Mouse (Mus musculus): ENCODE measurements around the gene Fcgrt. TPM values are rescaled to one million over a fixed set of nuclear protein-coding genes. Genes with fewer than 3 reads are reported as not detected.
A peak's percentile ranks its signal among the peaks of the same experiment; 100 is the strongest.
"Not testable (repeated sequence)": the region's sequence is repeated elsewhere in the genome, so short reads cannot be mapped to it uniquely, and the experiment has no call there.

Gene Fcgrt
- total and polyA plus RNA-seq, 2 experiments from 2014 or later, result 51.6 to 59.5 TPM

DNA sequence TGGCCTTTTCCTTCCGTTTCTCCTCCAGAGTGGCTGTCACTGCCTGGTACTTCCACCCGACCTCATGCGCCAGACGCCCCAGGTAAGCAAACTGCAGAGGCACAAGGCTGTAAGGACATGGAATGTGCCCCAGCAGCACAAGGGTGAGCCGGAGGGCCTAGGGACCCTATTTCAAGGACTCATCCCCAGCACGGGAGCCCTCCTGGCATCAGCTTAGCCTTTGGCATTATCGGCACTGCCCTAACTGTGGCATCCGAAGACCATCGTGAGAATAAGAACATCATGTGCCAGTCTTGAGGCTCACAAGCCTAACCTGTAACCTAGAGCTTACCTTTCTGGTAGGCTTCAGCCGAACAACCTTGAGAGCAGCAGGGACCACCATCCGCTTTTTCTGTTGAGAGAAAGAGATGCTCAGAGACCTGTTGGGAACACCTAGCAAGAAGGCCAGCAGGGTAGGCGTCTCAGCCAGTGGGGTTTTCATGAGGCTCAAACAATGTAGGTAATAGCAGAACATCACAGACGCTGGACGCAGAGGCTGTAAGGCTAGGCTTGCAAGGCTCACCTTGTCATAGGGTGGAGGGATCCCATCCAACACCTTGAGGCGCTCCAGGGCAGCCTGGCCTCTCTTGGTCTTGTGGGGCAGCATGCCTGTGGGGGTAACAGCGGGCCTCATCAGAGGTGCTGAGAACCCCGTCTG lies 22.6 kb upstream of the Fcgrt start:
- Histone ChIP-seq H3K9me3 (replicated peaks; ENCODE audit: control insufficient read depth, low read length) (no peaks in the 10 kb centered on the region), H3K4me1 (ENCODE audit: control insufficient read depth, insufficient read depth) (peaks cover 32% of the 10 kb centered on the region), H3K27ac (ENCODE audit: low read depth) (0 out of 2 replicates have a peak overlapping the region, but pooled peaks have one; percentile 13), H3K4me2 (ENCODE audit: low read depth, low read length) (peak overlapping the region; percentile 87), H3K9ac (replicated peaks; ENCODE audit: low read depth, low read length) (0 out of 2 replicates have a peak overlapping the region, but pooled peaks have one; percentile 23), H3K27me3 (ENCODE audit: control insufficient read depth, insufficient read depth, low read length) (no peaks in the 10 kb centered on the region), H3K4me3 (ENCODE audit: low read depth, low read length) (no peak overlapping the region), H3K36me3 (replicated peaks; ENCODE audit: control insufficient read depth, insufficient read depth, low read length) (peaks cover 40% of the 10 kb centered on the region)
- DNase-seq (ENCODE audit: low spot score) (no peak), ATAC-seq (ENCODE audit: insufficient read depth, low read depth) (no peak)
- 72% methylated on average over 17 of the region's 17 CpGs for WGBS
- no peak for TF ChIP-seq EP300 (IDR thresholded peaks at IDR 0.05; ENCODE audit: low read depth)
- TF ChIP-seq CTCF (IDR thresholded peaks at IDR 0.05; ENCODE audit: low read depth), result no peak

DNA sequence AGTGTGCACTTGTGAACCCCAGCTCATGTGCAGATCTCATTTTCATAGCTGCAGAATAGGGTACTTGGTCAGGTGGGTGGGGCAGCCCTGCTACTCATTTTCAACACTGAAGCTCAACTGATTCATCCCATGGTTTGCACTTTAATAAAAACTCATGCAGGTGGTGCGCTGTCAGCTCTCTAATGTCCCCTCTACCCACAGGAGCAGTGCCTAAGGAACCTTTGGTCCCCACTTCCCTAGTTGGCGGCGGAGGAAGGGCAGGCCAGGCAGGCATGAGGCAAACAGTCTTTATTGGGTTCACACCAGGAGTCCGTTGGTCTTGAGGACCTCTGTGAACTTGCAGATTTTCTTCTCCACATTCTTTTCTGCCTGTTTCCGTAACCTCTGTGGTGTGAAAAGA lies 22.0 kb upstream of the Fcgrt start:
- not testable (repeated sequence) for H3K27me3 ChIP-seq (ENCODE audit: control insufficient read depth, insufficient read depth, low read length); H3K9ac ChIP-seq (replicated peaks; ENCODE audit: low read depth, low read length); H3K27ac ChIP-seq (ENCODE audit: low read depth); ATAC-seq (ENCODE audit: insufficient read depth, low read depth); H3K4me3 ChIP-seq (ENCODE audit: low read depth, low read length); DNase-seq (ENCODE audit: low spot score); H3K9me3 ChIP-seq (replicated peaks; ENCODE audit: control insufficient read depth, low read length); H3K4me2 ChIP-seq (ENCODE audit: low read depth, low read length)
- 70% methylated on average over 5 of the region's 5 CpGs for WGBS
- peaks cover 46% of the 10 kb centered on the region for H3K36me3 ChIP-seq (replicated peaks; ENCODE audit: control insufficient read depth, insufficient read depth, low read length)
- peaks cover 32% of the 10 kb centered on the region for H3K4me1 ChIP-seq (ENCODE audit: control insufficient read depth, insufficient read depth)

DNA sequence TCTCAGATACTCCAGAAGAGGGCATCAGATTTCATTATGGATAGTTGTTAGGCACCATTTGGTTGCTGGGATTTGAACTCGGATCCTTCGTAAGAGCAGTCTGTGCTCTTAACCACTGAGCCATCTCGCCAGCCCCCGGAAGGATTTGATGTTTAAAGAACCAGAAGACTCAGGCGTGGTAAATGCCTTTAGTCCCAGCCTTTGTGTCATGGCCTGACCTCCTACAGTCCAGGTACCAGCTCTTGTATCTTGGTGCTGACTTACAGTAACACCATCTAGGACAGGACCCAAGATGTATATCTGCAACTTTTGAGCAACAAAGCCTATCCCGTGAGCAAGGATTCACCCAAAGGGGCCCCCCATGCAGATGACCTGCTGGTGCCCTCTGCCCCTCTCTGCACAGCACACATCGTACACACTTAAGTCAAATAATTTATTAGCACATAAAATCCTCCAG lies 21.5 kb upstream of the Fcgrt start:
- no peak overlapping the region for H3K9ac ChIP-seq (replicated peaks; ENCODE audit: low read depth, low read length)

DNA sequence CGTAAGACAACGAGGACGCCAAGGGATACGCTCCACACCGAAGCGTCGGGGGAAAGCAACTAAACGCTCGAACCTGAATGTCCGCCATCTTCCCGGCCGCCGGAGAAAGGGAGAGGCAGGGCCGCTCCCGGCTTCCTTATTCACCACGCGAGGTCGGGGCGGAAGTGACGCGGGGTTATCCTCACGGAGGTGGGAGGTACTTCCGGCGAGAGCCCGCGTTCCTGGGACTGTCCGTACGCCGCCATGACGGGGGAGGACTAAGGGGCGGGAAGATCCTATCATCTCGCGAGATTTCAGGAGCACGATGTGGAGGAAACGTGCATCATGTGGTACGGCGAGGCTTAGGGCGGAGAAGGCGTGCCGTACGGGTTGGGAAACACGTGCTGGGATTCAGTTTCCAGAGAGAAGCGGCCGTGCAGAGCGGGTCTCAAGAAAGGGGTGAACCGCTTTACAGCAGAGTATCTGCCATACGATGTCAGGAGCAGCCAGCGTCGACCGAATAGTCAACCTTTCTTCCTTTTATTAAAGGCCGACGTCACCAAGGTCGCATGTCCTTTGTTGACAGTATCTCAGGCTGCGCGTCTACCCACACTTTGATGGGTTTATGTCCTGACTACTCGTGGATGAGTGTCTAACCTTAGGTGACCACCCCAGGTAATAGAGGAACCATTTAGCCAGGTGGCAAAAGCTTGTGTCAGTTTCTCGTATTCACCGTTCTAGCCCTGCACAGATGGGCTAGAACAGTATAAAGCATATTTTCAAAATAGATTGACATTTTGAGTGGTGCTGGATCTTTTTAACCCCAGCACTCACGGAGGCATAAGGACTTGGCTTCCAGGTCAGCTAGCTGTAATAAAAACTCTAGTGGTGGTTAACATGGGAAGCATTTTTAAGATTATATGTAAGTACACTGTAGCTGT lies 20.8 kb upstream of the Fcgrt start, which contains the start of gene Rps11:
Gene Rps11 (minus strand): TSS at position 216 of the 920 bp plus-strand sequence.
- H3K36me3 ChIP-seq (replicated peaks; ENCODE audit: control insufficient read depth, insufficient read depth, low read length), result peaks cover 58% of the 10 kb centered on the region
- DNase-seq (ENCODE audit: low spot score), result peak; percentile 99
- TF ChIP-seq EP300 (IDR thresholded peaks at IDR 0.05; ENCODE audit: low read depth), result peak; percentile 93
- TF ChIP-seq CTCF (IDR thresholded peaks at IDR 0.05; ENCODE audit: low read depth), result no peak
- H3K9me3 ChIP-seq (replicated peaks; ENCODE audit: control insufficient read depth, low read length), result no peaks in the 10 kb centered on the region
- 1% methylated on average over 59 of the region's 59 CpGs for WGBS
- H3K9ac ChIP-seq (replicated peaks; ENCODE audit: low read depth, low read length), result peak within 1 kb of the TSS; percentile 93
- peak within 1 kb of the TSS; percentile 82 for H3K4me3 ChIP-seq (ENCODE audit: low read depth, low read length)
- H3K4me1 ChIP-seq (ENCODE audit: control insufficient read depth, insufficient read depth), result peaks cover 28% of the 10 kb centered on the region
- peak within 1 kb of the TSS; percentile 89 for H3K27ac ChIP-seq (ENCODE audit: low read depth)
- ATAC-seq (ENCODE audit: insufficient read depth, low read depth), result peak; percentile 79
- H3K27me3 ChIP-seq (ENCODE audit: control insufficient read depth, insufficient read depth, low read length), result no peaks in the 10 kb centered on the region
- H3K4me2 ChIP-seq (ENCODE audit: low read depth, low read length), result peak within 1 kb of the TSS; percentile 96

More for the DNA sequence above, 21.5 kb upstream of the Fcgrt start:
- WGBS, result 40% methylated on average over 7 of the region's 7 CpGs
- no peak for DNase-seq (ENCODE audit: low spot score)
- Histone ChIP-seq H3K4me3 (ENCODE audit: low read depth, low read length) (no peak overlapping the region), H3K27me3 (ENCODE audit: control insufficient read depth, insufficient read depth, low read length) (no peaks in the 10 kb centered on the region), H3K4me2 (ENCODE audit: low read depth, low read length) (no peak overlapping the region), H3K9me3 (replicated peaks; ENCODE audit: control insufficient read depth, low read length) (no peaks in the 10 kb centered on the region), H3K36me3 (replicated peaks; ENCODE audit: control insufficient read depth, insufficient read depth, low read length) (peaks cover 51% of the 10 kb centered on the region), H3K4me1 (ENCODE audit: control insufficient read depth, insufficient read depth) (peaks cover 32% of the 10 kb centered on the region), H3K27ac (ENCODE audit: low read depth) (peak overlapping the region; percentile 73)
- no peak for ATAC-seq (ENCODE audit: insufficient read depth, low read depth)
- TF ChIP-seq EP300 (IDR thresholded peaks at IDR 0.05; ENCODE audit: low read depth) (no peak), CTCF (IDR thresholded peaks at IDR 0.05; ENCODE audit: low read depth) (no peak)

DNA sequence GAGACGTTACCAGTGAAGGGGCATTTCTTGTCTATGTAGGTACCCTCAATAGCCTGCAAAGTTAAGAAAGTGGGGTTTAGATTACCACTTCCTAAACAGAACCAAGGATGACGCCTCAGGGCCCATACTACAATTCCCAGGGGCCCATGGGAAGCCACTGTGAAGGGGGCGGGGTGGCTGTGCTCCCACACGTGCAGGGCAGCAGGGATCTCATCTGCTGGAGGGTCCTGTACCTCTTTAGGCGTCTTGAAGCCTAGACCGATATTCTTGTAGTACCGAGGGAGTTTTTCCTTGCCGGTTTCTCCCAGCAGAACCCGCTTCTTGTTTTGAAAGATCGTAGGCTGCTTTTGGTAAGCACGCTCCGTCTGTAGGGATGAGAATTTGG lies 19.5 kb upstream of the Fcgrt start:
- Histone ChIP-seq H3K9ac (replicated peaks; ENCODE audit: low read depth, low read length) (peak overlapping the region; percentile 93), H3K4me2 (ENCODE audit: low read depth, low read length) (peak overlapping the region; percentile 96), H3K9me3 (replicated peaks; ENCODE audit: control insufficient read depth, low read length) (no peaks in the 10 kb centered on the region), H3K4me3 (ENCODE audit: low read depth, low read length) (peak overlapping the region; percentile 82), H3K27ac (ENCODE audit: low read depth) (peak overlapping the region; percentile 89), H3K27me3 (ENCODE audit: control insufficient read depth, insufficient read depth, low read length) (no peaks in the 10 kb centered on the region), H3K36me3 (replicated peaks; ENCODE audit: control insufficient read depth, insufficient read depth, low read length) (peaks cover 63% of the 10 kb centered on the region), H3K4me1 (ENCODE audit: control insufficient read depth, insufficient read depth) (peaks cover 24% of the 10 kb centered on the region)
- 18% methylated on average over 12 of the region's 12 CpGs for WGBS
- DNase-seq (ENCODE audit: low spot score) (no peak), ATAC-seq (ENCODE audit: insufficient read depth, low read depth) (no peak)
- TF ChIP-seq EP300 (IDR thresholded peaks at IDR 0.05; ENCODE audit: low read depth) (no peak), CTCF (IDR thresholded peaks at IDR 0.05; ENCODE audit: low read depth) (no peak)
